Mouse (Mus musculus): Measurements from ENCODE around the gene Nrp1.

DNA sequence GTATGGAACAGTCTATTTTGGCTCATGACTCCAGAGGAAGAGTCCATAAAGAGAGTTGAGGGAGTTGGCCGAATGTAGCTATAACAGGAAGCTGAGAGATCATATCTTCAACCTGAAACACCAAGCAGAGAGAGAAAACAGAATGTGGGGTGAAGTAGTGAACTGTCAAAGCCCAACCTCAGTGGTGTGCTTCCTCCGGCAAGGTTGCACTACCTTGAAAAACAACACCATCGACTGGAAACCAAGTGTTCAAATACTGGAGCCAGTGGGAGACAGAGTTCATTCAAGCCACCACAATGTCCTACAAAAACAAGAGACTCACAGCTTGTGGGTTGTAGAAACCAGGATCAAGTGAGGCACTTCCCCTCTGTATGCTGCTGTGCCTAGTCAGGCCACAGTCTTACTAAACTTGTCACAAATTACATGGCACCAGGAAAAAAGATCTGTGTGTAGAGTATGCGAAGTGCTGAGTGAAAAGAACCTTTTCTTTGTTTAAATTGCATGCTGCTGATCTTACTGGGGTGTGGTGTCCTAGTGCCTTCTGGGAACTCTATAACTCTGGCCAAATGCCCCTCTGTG is 32.9 kb downstream of the Nrp1 start:
- TF ChIP-seq CTCF (IDR thresholded peaks at IDR 0.05; ENCODE audit: control insufficient read depth, insufficient read depth, low read length) (no peak), POLR2A (IDR thresholded peaks at IDR 0.05; ENCODE audit: borderline replicate concordance, control insufficient read depth, low read depth, low read length) (no peak)
